Mouse (Mus musculus) spleen, embryonic (tissue): ENCODE data around the gene Epor.

Experiments
- CTCF ChIA-PET: fragments of 350-600 bp; sonication (Branson Sonifier 250); formaldehyde crosslinking; loops from one replicate; lab custom pipeline; 2022; lab: Charles Lee

The Epor gene

DNA sequence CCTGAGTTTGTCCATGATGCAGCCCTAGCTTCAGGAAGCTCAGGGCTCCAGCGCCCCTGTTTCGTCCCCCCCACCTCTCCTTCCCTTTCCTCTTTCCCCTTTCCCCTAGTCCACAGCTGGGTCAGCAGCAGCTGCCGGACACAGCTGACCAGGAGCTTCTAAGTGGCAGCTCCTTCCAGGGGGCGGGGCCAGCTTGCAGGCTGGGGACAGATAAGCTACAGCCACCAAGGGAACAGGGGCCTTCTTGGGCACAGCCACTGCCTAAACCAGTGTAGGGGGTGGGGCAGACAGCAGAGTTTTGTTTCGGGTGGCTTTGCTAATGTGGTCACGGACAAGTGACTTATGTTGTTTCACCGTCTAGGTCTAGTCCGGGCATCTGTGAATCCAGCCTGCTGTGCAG is at the start of gene Epor:
Gene Epor (minus strand): TSS at position 90 of the 400 bp plus-strand sequence.
- CTCF ChIA-PET = no interaction called here

GRCm38 (mm10) chr9:22012731-22013130 is 49.4 kb upstream of the Epor start:
- CTCF ChIA-PET = no interaction called here

DNA sequence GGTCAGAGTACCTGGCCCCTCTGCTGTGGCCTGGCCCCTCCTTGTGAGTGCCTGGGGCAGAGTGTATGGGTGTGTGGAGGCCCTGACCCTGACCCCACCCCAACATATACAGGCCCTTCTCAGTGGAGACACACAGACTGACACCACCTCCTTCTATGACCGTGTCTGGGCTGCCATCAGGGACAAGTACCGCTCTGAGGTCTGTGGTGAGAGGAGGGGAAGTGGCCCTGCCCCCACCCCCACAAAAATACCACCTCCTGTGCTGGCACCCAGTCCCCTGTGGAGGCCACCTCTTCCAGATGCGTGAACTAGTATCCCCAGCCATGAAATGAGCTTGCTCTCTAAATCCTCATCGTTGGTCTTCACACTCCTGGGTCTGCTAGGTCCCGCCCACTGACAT is 47.7 kb upstream of the Epor start:
- CTCF ChIA-PET = no interaction called here

GRCm38 (mm10) chr9:22004546-22004945 is 41.2 kb upstream of the Epor start:
- CTCF ChIA-PET = no interaction called here

DNA sequence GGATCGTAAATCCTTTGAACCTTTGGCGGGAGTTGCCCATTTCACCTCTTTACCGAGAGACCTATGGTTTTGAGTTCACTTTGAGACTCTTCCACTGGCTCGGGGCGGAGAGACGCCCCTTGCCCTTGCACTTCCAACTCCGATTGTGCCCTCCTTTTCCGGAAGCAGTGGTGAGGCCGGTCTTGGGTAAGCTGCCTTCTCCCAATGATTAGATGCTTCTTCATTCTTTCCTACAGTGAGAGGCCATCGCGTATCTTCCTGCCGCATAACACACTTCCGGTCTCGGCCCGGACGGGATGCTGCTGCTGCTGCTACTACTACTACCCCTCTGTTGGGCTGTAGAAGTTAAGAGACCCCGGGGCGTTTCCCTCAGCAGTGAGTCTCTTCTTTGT is 39.9 kb upstream of the Epor start:
- CTCF ChIA-PET = no interaction called here

DNA sequence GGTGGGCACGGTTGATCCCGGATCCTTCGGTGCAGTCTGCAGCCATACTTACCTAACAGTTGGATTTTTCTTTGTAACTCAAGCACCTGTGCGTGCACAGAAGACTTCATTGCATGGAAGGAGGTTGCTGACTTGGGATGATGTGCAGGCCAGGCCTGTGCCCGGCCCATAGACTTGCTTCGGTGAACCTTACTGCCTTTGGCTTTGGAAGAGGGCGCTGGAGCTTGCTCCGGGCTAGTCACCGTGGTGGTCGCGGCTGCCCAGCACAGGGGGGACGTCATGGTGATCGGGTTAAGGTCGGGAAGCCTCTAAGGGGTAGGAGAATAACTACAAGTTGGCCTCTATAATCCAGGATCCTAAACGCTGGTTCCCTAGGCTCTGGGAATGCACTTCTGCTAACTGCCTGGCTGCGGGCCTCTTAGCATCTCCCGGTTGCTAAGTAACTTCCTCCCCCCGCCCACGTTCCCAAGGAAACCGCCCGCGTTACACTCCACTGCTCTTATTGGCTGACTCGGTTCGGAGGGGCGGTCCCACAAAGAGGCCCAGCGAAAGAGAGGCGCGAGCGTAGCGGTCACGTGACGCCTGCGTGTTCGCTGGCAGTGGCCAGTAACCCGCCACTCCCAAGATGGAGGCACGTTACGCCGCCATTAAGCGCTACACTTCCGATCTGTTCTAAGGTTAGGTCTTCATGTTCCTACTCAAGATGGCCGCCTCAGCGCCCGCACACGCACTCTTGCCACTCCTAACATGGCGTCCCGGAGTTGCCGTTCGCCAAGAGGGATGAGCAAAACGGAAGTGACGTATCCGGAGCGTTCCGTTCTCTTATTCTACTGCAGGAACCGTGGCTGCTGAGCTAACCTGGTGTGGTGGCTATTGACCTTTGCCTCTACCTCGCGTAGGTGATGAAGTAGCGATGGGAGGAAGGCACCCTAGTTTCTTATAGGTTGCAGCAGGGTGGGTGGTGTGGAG is 39.2 kb upstream of the Epor start, which contains the start of the genes Ccdc151 and Prkcsh:
Gene Ccdc151 (minus strand): TSS at position 441 of the 969 bp plus-strand sequence.
Gene Prkcsh (plus strand): TSS at position 613 of the 969 bp plus-strand sequence.
- CTCF ChIA-PET = no interaction called here

DNA sequence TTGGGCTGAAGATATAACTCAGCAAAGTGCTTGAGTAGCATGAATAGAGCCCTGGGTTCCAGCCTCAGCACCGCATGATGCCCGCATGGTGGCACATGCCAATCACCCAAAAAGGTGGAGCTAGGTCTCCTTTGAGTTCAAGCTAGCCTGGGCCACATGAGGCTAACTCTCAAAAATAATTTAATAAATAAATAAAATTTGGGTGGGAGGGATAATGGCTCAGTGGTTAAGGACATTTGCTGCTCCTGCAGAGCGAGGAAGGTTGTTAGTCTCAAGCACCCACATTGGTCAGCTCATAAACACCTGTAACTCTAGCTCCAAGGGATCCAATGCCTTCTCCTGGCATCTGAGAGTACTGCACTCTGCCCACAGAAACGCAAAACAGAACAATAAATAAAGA is 38.3 kb upstream of the Epor start:
- CTCF ChIA-PET = no interaction called here

GRCm38 (mm10) chr9:22000296-22000695 is 37.0 kb upstream of the Epor start:
- CTCF ChIA-PET = interaction anchor here (0.6 kb wide), 1 partner anchor 165 kb away, joined by 7 read pairs; no protein-coding TSS in a partner anchor

DNA sequence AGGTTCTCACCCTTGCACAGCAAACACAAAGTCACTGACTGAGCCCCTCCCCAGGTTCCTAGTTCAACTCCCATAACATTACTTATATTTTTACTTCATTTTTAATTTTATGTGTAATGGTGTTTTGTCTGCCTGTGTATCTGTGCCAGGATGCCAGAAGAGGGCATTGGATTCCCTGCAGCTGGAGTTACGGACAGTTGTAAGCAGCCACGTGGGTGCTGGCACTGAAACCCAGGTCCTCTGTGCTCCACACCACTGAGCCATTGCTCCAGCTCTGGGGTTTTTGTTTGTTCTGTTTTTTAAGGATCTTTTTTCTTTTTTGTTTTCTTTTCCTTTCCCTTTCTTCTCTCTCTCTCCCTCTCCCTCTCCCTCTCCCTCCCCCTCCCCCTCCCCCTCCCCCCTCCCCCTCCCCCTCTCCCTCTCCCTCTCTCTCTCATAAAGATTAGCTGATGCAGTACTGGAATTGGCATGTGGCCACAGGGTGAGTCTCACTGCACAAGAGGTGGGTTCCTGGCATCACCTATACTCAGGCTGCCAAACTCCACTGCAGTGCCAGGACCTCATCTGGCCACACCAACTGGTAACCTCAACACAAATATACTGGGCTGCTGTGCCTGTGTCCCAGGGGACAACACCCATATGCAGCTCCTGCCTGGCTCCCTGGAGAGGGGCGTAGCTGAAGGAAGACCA is 33.0 kb upstream of the Epor start:
- CTCF ChIA-PET = no interaction called here

- CTCF ChIA-PET = no interaction called here
These were observed 28.9 kb upstream of the Epor start for GRCm38 (mm10) chr9:21992227-21992626.

DNA sequence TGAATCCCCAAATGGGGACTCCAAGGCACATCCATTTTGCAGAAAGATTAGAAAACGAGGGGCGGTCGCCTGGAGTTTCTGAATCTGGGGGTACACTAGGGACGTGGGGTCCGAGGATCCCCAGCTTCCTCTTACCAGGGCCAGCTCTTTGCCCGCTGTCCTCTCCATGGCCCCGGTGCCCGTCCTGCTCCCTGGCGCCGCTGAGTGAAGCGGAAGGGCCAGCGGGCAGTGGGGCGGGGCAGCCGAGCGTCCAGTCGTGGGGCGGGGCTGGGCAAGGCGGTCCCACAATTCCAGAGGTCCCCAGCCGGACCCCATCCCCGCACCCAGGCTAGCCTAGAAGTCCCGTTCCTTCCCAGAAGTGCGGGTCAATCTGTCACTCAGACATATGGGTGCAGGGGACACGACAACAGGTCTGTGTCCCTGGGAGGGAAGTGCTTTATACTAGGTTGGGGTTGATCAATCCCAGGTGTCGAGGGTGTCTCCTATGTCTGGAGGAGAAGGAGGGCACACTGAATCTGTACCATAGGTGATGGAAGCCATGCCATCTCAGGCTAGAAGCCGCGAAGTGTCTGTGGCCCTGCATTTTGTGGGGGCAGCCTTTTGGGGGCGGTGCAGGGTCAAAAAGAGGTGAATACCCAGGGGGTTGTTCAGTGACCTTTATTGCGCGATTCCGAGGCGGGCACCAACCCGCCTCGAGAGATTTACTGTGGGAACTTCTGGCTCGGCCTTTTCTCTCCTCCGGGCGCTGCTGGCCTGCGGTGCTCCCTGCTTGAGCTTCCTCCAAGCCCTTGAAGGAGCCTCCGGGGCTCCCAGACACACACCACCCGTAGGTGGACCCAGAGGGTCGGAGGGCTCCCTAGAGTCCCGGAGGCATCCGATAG is 26.2 kb upstream of the Epor start, which contains the start of gene Rgl3:
Gene Rgl3 (minus strand): TSS at position 217 of the 881 bp plus-strand sequence.
- CTCF ChIA-PET = interaction anchor here (0.6 to 0.7 kb wide), 2 partner anchors 61 to 130 kb away, joined by 3 read pairs; no protein-coding TSS in a partner anchor

DNA sequence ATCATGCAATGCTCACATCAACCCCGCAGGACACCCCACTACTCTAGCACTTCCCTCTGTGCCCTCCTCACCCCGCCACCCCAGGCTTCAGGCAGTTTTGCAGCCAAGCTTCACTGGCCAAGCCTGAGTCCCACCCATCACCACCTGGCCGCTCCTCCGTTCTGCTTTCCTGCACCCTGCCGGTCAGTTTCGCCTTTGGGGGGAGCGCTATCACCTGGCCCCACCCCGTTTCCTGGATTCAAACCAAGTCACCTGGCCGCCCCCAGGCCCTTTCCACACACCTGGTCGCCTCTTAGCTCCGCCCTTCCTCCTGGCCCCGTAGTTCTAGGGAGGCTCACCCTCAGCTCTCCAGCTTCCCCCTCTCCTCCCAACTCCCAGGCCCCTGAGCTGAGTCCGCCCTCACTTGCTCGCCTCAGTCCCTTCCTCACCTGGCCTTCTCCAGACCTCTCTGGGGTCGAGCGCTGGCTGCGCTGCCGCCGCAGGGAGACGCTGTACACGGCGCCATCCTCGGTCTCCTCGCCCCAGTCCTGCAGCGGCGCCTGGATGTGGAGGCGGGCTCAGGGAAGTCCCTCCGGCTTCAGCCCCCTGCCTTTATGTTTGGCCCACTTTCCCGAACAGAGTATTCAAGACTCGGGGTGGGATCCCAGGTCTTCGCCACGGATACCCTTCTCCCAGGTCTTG is 25.3 kb upstream of the Epor start:
- CTCF ChIA-PET = no interaction called here

DNA sequence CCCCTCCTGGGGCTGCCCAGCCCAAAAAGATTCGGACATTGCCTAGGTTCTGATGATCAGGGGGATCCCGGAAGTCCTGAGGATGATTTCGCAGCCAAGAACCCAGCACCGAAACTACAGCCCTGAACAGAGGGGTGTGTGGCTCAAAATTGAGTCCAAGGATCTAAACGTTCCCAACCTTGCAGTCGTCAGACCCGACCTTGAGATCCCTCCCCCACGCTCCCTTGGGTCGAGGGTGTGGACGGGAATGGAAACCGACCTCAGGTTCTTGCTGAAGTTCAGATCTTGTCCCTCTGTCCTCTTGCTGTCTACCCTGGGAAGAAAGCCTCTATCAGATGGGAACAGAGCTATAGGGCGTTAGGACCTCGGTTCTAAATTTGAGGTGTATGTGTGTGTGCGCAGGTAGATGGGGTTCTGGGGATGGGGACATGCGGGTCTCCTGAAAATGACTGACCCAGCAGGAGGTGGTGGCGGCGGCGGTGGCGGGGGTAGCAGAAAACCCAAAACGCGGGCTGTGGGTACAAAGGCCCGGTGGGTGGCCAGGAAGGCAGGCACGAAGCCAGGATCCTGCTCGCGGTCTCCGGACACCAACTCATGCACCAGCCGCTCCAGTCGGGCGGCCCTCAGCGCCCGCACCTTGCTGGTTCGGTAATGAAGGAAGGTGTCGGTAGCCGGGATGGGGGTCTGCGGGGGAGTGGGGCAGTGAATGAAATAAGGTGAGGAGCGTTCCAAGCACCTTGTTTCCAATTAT is 24.5 kb upstream of the Epor start:
- CTCF ChIA-PET = no interaction called here

DNA sequence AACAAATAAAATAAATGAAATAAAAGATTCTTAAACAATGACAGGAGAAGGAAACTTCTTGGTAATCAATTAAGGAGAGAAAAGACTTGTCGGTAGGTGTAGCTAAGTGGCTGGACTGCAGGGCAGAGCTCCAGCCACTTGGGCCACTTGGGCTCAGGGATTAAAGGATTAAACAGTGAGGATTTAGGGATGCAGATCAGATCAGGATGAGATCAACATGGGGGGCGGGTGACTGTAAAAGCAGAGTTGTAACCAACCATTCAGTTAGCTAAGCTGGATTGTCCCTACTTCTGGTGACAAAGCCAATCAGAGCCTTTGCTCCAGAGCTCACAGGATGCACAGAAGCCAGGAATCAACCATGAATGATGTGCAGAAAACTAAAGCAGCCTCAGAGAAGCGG is 20.6 kb upstream of the Epor start:
- CTCF ChIA-PET = no interaction called here

- CTCF ChIA-PET = no interaction called here
These were observed 15.3 kb upstream of the Epor start for GRCm38 (mm10) chr9:21978398-21979128.

DNA sequence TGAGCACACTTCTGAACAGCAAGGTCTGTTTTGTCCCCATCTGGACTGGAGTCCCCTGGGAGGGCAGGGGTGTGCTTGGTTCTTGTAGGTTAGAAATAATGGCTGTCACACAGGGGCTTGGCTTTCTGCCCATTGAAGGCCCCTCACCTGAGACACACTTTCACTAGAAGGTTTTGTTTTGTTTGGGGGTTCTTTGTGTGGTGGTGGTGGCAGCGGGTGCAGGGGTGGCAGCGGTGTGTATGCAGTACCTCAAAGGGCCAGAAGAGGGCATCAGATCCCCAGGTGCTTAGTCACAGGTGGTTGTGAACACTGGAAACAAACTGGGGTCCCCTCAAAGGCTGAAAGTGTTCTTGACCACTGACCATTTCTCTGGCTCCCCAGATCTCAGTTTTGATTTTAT is 14.7 kb upstream of the Epor start:
- CTCF ChIA-PET = no interaction called here

DNA sequence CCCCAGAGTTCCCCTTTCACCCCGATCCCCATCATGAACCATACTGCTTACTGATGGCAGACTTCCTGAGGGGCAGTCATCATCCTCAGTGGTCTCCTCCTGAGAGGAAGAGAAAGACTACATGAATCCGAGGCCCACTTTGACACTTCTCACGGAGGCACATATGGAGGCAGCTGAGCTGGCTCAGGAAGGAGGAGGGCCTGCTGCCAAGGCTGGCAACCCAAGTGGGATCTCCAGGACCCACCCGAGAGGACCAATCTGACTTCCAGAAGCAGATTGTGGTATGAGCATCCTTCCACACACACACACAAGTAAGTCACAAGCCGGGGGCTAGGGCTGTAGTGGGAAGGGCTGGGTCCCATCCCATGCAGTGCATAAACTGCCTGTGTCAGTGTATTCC is 14.0 kb upstream of the Epor start:
- CTCF ChIA-PET = no interaction called here

- CTCF ChIA-PET = no interaction called here
These were observed 13.4 kb upstream of the Epor start for GRCm38 (mm10) chr9:21976626-21977175.

- CTCF ChIA-PET = no interaction called here
These were observed 6.0 kb upstream of the Epor start for GRCm38 (mm10) chr9:21969304-21969703.
